Mouse (Mus musculus) liver, postnatal 0 days (tissue): ENCODE results near the gene Olfml2a. TPM values are rescaled to one million over a fixed set of nuclear protein-coding genes. Genes with fewer than 3 reads are reported as not detected.

Experiments
- ATAC-seq: fragments of 200-750 bp; cut with Nextera tagmentation; 2 replicates; pipeline ENCODE4 v1.8.0; 2017; ENCODE audit warnings: mild to moderate bottlenecking, moderate library complexity
- DNase-seq: peaks from one replicate; pipeline ENCODE4 v3.0.0-alpha.2; 2016
- H3K27ac ChIP-seq: fragments of 300-500 bp; sonication (generic); 2 replicates; pipeline ENCODE4 v1.5.1; 2014; ENCODE audit warnings: antibody characterized with exemption, moderate library complexity, mild to moderate bottlenecking, low read depth
- H3K27me3 ChIP-seq: fragments of 300-500 bp; sonication (generic); 2 replicates; pipeline ENCODE4 v1.6.1; 2014; ENCODE audit warnings: low read length, control low read depth, mixed read lengths; ENCODE audit not compliant: insufficient read depth
- H3K36me3 ChIP-seq: fragments of 300-500 bp; sonication (generic); replicated peaks from 2 replicates; pipeline ENCODE4 v1.6.1; 2014; ENCODE audit warnings: mild to moderate bottlenecking, control low read depth, low read length, moderate library complexity, mixed read lengths; ENCODE audit not compliant: insufficient read depth
- H3K4me1 ChIP-seq: fragments of 300-500 bp; sonication (generic); 2 replicates; pipeline ENCODE4 v1.6.1; 2014; ENCODE audit warnings: antibody characterized with exemption, mild to moderate bottlenecking, control low read depth; ENCODE audit not compliant: insufficient read depth
- H3K4me2 ChIP-seq: fragments of 300-500 bp; sonication (generic); 2 replicates; pipeline ENCODE4 v1.6.1; 2014; ENCODE audit warnings: low read depth, mild to moderate bottlenecking, low read length, moderate library complexity, mixed read lengths
- H3K4me3 ChIP-seq: fragments of 300-500 bp; sonication (generic); 2 replicates; pipeline ENCODE4 v1.5.1; 2014; ENCODE audit warnings: low read depth, low read length
- H3K9ac ChIP-seq: fragments of 300-500 bp; sonication (generic); replicated peaks from 2 replicates; pipeline ENCODE4 v1.6.1; 2014; ENCODE audit warnings: mild to moderate bottlenecking, moderate library complexity
- H3K9me3 ChIP-seq: fragments of 300-500 bp; sonication (generic); 2 replicates; pipeline ENCODE4 v1.6.1; 2016; ENCODE audit warnings: mild to moderate bottlenecking, control low read depth, low read length, mixed read lengths
- CTCF ChIP-seq: sonication (generic); IDR thresholded peaks from 2 replicates; pipeline ENCODE4 v1.5.1; 2016; ENCODE audit warnings: antibody characterized with exemption, low read depth
- EP300 ChIP-seq: IDR thresholded peaks from 2 replicates; pipeline ENCODE4 v1.6.1; 2016; ENCODE audit warnings: antibody characterized with exemption, low read depth, mild to moderate bottlenecking
- WGBS: fragments of 180-500 bp; shearing (Covaris S2); extraction: QIAGEN DNeasy Blood & Tissue Kit; methylation state at CpG from one replicate; pipeline ENCODE4 v1.1.7; 2014; ENCODE audit not compliant: insufficient replicate concordance; 5-methylcytosine and 5-hydroxymethylcytosine counted together
- polyA plus RNA-seq: library from polyadenylated mRNA; unstranded; fragments of >200 nt; fragmentation: Nextera tagmentation; extraction: Ambion mirVana; gene quantifications from 2 replicates; pipeline ENCODE4 v1.2.1, GENCODE M21; 2015

Gene Olfml2a
- polyA plus RNA-seq, 1 experiment from 2014 or later, result 0.06 TPM

DNA sequence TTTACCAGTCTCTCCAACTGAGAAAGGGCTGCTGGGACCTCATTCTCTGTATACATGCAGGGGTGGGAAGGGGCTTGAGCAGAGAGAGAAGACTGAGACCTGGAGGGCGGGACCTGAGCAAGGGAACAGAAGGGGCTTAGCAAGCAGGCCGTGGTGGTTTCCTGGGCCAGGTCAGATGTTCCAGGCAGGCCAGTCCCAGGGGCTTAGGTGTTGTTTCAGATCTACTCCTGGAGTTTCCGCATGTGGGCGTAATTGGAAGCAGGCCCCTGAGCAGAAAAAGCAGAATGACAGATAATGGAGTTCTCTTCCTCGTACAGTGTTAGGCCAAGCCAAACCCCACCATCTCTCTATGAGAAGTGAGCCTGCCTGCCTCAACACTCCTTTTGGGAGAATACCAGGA lies 3.2 kb downstream of the Olfml2a start:
- no peak overlapping the region for H3K4me3 ChIP-seq
- WGBS, result 62% methylated on average over 5 of the region's 5 CpGs
- H3K4me1 ChIP-seq, result peaks cover 11% of the 10 kb centered on the region
- no peak overlapping the region for H3K27ac ChIP-seq
- H3K36me3 ChIP-seq, result no peaks in the 10 kb centered on the region
- no peak for TF ChIP-seq CTCF
- H3K9ac ChIP-seq, result no peak overlapping the region
- peaks cover 13% of the 10 kb centered on the region; the same call in 1 of the 2 replicates for H3K27me3 ChIP-seq
- no peak overlapping the region for H3K4me2 ChIP-seq
- ATAC-seq (no peak), DNase-seq (no peak)
- H3K9me3 ChIP-seq, result no peaks in the 10 kb centered on the region

DNA sequence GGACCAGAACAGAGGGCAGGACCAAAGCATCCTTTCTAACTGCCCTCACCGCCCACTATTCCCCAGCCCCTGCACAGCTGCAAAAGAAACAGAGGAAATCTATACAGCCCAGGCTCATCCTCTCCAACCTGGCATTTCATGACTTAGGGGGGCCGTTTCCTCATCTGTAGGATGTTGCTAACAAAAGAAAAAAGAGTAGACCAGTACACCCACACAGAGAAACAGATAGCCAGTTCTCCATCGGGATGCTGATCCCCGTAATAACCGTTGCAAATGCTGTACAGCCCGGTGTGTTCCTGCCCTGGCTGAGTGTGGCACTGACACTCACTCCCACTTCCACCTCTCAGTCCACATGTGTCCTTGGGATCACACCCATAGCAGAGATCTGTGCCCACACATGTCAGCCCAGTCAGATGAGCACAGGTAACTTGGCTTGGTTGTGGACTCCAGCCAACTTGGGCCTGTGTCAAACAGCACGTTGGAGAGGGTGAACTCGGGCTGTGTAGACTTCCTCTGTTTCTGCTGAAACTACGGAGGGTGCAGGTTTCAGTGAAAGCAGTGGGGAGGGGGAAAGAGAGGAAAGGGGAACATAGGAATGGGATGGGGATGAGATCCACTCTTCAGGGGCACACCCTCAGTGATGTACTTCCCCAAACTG lies 5.1 kb downstream of the Olfml2a start:
- Histone ChIP-seq H3K27me3 (peaks cover 4% of the 10 kb centered on the region; the same call in 1 of the 2 replicates), H3K4me1 (peaks cover 4% of the 10 kb centered on the region), H3K27ac (no peak overlapping the region), H3K9ac (no peak overlapping the region), H3K36me3 (no peaks in the 10 kb centered on the region), H3K9me3 (no peaks in the 10 kb centered on the region), H3K4me3 (no peak overlapping the region), H3K4me2 (no peak overlapping the region)
- 63% methylated on average over 9 of the region's 9 CpGs for WGBS
- ATAC-seq (no peak), DNase-seq (no peak)
- TF ChIP-seq EP300 (no peak), CTCF (no peak)

DNA sequence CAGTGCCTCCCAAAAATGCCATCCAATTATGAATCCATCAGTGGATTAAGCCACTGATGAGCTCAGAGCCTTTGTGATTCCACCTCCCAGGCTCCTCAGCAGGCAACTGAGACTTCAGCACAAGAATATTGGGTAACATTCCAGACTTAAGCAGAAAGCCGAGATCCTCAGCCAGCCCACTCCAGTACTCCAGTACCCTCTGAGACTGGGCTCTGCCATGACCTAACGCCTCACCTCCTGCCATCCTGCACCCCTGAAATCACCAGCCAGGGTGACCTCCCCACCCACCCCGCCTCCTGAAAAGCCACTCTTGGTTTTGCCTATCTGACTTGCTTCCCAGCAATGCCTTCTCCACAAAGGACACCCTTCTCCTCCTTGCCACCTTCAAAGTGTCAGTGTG lies 5.6 kb downstream of the Olfml2a start:
- TF ChIP-seq CTCF, result no peak
- WGBS, result 65% methylated on average over 3 of the region's 3 CpGs
- no peak for ATAC-seq

DNA sequence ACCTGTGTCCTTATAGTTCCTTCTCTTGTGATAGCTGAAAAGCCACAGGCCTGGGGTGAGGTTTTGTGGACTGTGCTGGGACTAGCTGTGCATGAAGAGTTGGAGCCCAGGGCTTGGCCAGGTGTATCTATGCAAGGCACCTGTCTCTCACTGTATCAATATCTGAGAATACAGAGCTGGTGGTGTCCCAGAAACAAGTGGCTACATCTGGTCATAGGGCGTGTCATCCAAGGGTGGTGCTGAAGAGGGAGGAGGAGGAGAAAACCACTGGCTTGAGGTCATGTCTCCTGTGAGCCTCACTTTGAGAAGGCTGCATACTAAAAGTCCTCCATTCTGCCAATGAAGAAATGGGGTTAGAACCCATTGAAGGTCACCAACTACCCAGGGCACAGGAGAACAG lies 6.2 kb downstream of the Olfml2a start:
- H3K9me3 ChIP-seq, result no peaks in the 10 kb centered on the region
- no peak overlapping the region for H3K4me3 ChIP-seq
- WGBS, result 82% methylated on average over 1 of the region's 1 CpGs
- no peaks in the 10 kb centered on the region for H3K4me1 ChIP-seq
- no peak for DNase-seq
- H3K27me3 ChIP-seq, result no peaks in the 10 kb centered on the region
- H3K4me2 ChIP-seq, result no peak overlapping the region
- H3K36me3 ChIP-seq, result no peaks in the 10 kb centered on the region
- H3K27ac ChIP-seq, result no peak overlapping the region
- ATAC-seq, result peak; percentile 33; the same call in 1 of the 2 replicates
- no peak overlapping the region for H3K9ac ChIP-seq
- TF ChIP-seq EP300 (no peak), CTCF (no peak)

More for the DNA sequence above, 5.6 kb downstream of the Olfml2a start:
- no peak overlapping the region for H3K9ac ChIP-seq
- no peak for DNase-seq
- H3K27me3 ChIP-seq, result peaks cover under 1% of the 10 kb centered on the region; the same call in 1 of the 2 replicates
- no peak overlapping the region for H3K4me2 ChIP-seq
- no peaks in the 10 kb centered on the region for H3K4me1 ChIP-seq
- H3K27ac ChIP-seq, result no peak overlapping the region
- H3K36me3 ChIP-seq, result no peaks in the 10 kb centered on the region
- no peak overlapping the region for H3K4me3 ChIP-seq
- no peaks in the 10 kb centered on the region for H3K9me3 ChIP-seq

DNA sequence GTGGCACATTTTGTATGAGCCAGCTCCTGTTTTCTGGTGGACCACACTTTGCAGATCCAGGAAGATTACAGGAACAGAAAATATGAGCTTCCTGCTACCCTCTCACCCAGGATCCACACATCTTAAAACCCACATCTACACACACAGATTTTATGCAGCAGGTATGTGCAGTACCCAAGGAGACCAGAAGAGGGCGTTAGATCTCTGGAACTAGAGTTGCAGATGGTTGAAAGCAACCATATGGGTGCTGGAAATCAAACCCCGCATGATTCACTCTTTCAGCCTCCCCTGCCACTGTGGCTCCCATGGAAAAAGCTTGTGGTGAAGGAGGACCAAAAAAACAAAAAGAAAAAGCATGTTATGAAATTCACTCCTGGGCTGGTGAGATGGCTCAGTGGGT lies 7.3 kb downstream of the Olfml2a start:
- Histone ChIP-seq H3K4me2 (no peak overlapping the region), H3K9ac (no peak overlapping the region), H3K9me3 (no peaks in the 10 kb centered on the region), H3K27me3 (no peaks in the 10 kb centered on the region), H3K27ac (no peak overlapping the region), H3K4me3 (no peak overlapping the region), H3K4me1 (no peaks in the 10 kb centered on the region), H3K36me3 (no peaks in the 10 kb centered on the region)
- 64% methylated on average over 2 of the region's 2 CpGs for WGBS
- DNase-seq, result no peak
- no peak for ATAC-seq
- TF ChIP-seq EP300 (no peak), CTCF (peak; percentile 46)

DNA sequence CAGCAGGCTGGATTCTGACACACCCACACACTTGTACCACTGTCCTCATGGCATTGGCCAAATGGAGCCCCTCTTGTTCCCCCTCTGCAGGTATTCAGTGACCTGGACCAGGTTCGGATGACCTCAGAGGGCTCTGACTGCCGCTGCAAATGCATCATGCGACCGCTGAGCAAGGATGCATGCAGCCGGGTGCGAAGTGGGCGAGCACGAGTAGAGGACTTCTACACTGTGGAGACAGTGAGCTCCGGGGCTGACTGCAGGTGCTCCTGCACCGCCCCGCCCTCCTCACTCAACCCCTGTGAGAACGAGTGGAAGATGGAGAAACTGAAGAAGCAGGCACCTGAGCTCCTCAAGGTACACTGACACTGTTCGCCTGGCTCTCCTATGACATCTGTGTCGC lies 9.6 kb downstream of the Olfml2a start:
- peak; percentile 10 for DNase-seq
- no peak for TF ChIP-seq CTCF
- TF ChIP-seq EP300, result no peak
- Histone ChIP-seq H3K4me3 (no peak overlapping the region), H3K4me2 (no peak overlapping the region), H3K9ac (no peak overlapping the region), H3K9me3 (no peaks in the 10 kb centered on the region), H3K36me3 (no peaks in the 10 kb centered on the region), H3K27ac (no peak overlapping the region), H3K27me3 (no peaks in the 10 kb centered on the region), H3K4me1 (no peaks in the 10 kb centered on the region)
- no peak for ATAC-seq
- WGBS, result 78% methylated on average over 14 of the region's 14 CpGs

DNA sequence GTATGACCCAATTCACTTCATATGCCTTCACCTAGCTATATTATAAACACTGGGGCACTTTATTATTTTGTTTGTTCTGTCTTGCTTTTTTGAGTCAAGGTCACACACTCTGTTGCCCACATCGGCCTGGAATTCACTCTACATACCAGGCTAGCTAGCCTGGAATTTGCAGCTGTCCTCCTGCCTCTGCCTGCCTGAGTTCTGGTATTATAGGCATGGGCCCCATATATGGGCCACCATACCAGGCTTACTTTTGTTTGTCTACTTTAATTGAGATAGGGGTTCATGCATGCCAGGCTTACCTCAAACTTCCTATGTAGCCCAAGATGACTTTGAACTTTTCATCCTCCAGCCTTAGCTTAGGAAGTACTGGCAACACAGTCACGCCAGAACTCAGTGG lies 10.1 kb downstream of the Olfml2a start:
- ATAC-seq (no peak), DNase-seq (peak; percentile 3)
- Histone ChIP-seq H3K4me2 (no peak overlapping the region), H3K4me1 (no peaks in the 10 kb centered on the region), H3K9ac (no peak overlapping the region), H3K27me3 (no peaks in the 10 kb centered on the region), H3K36me3 (no peaks in the 10 kb centered on the region), H3K27ac (no peak overlapping the region), H3K9me3 (no peaks in the 10 kb centered on the region), H3K4me3 (no peak overlapping the region)
- TF ChIP-seq CTCF, result no peak
- no peak for TF ChIP-seq EP300
- 67% methylated on average over 2 of the region's 2 CpGs for WGBS
